Mouse (Mus musculus) testis, adult 2 months (tissue): ENCODE results near the gene Csrnp2. TPM values are rescaled to one million over a fixed set of nuclear protein-coding genes. Genes with fewer than 3 reads are reported as not detected.
"Not testable (repeated sequence)": the region's sequence is repeated elsewhere in the genome, so short reads cannot be mapped to it uniquely, and the experiment has no call there.

Source experiments
- H3K27ac ChIP-seq: fragments of 200-500 bp; 2 replicates; pipeline ENCODE4 v1.5.1; 2012; ENCODE audit warnings: low read depth, low read length; ENCODE audit not compliant: control insufficient read depth, insufficient read depth
- H3K27me3 ChIP-seq: fragments of 200-500 bp; 2 replicates; pipeline ENCODE4 v1.6.1; 2012; ENCODE audit warnings: mild to moderate bottlenecking, low read length, moderate library complexity; ENCODE audit not compliant: control insufficient read depth, insufficient read depth
- H3K36me3 ChIP-seq: fragments of 200-500 bp; 2 replicates; pipeline ENCODE4 v1.6.1; 2012; ENCODE audit warnings: mild to moderate bottlenecking, low read length; ENCODE audit not compliant: control insufficient read depth, insufficient read depth
- H3K4me1 ChIP-seq: fragments of 200-500 bp; 2 replicates; pipeline ENCODE4 v1.6.1; 2012; ENCODE audit warnings: low read length; ENCODE audit not compliant: control insufficient read depth, insufficient read depth
- H3K4me3 ChIP-seq: fragments of 200-500 bp; 2 replicates; pipeline ENCODE4 v1.5.1; 2012; ENCODE audit warnings: low read depth, mild to moderate bottlenecking, low read length, moderate library complexity, mixed read lengths; ENCODE audit not compliant: control insufficient read depth
- CTCF ChIP-seq: fragments of 200-500 bp; IDR thresholded peaks from 2 replicates; pipeline ENCODE4 v1.5.1; 2012; ENCODE audit warnings: low read depth, mild to moderate bottlenecking, inconsistent platforms, low read length, moderate library complexity; ENCODE audit not compliant: control insufficient read depth, insufficient read depth, insufficient replicate concordance
- POLR2A ChIP-seq: fragments of 200-500 bp; IDR thresholded peaks from 2 replicates; pipeline ENCODE4 v1.6.1; 2012; ENCODE audit warnings: low read depth, mild to moderate bottlenecking, inconsistent platforms, low read length, moderate library complexity; ENCODE audit not compliant: control insufficient read depth
- polyA plus RNA-seq: library from polyadenylated mRNA; depleted of rRNA; stranded (reverse); fragments of >200 nt; gene quantifications from 2 replicates; pipeline ENCODE4 v1.2.3, GENCODE M21; 2012

Gene Csrnp2
- polyA plus RNA-seq, 1 experiment = 12.5 TPM

DNA sequence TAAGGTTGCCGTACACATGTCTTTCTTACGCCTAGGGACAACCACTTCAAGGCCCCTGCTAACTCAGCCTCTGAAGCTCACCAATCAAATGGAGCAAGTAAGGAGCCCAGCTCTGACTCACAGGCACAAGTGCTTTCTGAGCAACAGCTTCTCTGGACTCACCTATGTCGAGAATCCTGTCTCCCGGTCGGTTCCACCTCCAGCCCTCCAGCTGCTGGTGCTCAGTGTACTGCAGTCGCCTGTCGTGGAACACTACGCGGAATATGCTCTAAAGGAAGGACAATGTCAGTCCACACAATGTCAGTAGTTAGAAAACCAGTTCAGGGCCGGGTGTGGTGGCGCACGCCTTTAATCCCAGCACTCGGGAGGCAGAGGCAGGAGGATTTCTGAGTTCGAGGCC is 30.1 kb upstream of the Csrnp2 start:
- Histone ChIP-seq H3K4me1 (no peaks in the 10 kb centered on the region), H3K27ac (no peak overlapping the region), H3K4me3 (no peak overlapping the region), H3K27me3 (no peaks in the 10 kb centered on the region), H3K36me3 (peaks cover 3% of the 10 kb centered on the region; the same call in 1 of the 2 replicates)
- TF ChIP-seq POLR2A = no peak
- no peak for TF ChIP-seq CTCF

- Histone ChIP-seq H3K27ac (no peak overlapping the region), H3K4me1 (no peaks in the 10 kb centered on the region), H3K4me3 (no peak overlapping the region), H3K27me3 (no peaks in the 10 kb centered on the region), H3K36me3 (peaks cover 2% of the 10 kb centered on the region)
- TF ChIP-seq CTCF = no peak
- no peak for TF ChIP-seq POLR2A
Measured at GRCm38 (mm10) chr15:100520306-100520705, 25.0 kb upstream of the Csrnp2 start.

DNA sequence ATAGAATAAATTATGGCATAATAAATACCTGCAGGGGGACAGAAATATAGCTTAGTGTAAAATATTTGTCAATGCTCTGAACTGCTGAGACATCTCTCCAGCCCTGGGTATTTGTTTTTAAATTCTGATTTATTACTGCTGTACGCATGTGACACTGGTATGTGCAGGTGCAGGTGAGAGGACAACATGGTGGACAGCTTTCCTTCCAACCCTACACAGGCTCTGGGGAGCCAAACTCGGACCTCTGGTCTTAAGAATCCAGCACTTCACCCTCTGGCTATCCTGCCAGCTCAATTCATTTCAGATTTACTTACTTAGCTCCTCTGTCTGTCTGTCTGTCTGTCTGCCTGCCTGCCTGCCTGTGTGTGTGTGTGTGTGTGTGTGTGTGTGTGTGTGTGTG is 19.8 kb upstream of the Csrnp2 start:
- H3K36me3 ChIP-seq = peaks cover 6% of the 10 kb centered on the region
- TF ChIP-seq POLR2A (no peak), CTCF (no peak)

DNA sequence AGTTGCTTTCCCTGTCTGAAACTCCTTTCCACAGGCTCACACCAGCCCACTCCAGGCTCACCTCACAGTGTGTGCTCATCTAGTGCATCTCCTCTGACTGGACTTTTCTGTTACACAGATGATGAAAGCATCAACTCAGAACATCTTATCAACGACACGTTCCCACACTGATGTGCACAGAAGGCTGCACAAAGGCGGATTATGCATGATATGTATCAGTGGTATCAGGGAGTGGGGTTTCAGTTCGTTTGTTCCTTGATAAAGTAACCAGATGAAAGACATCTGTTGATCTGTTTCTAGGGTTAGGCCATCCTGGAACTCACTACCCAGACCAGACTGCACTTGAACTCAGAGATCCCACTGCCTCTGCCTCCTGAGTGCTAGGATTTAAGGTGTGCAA is 18.1 kb upstream of the Csrnp2 start:
- Histone ChIP-seq H3K36me3 (peaks cover 6% of the 10 kb centered on the region), H3K4me1 (no peaks in the 10 kb centered on the region), H3K27me3 (no peaks in the 10 kb centered on the region), H3K4me3 (no peak overlapping the region), H3K27ac (no peak overlapping the region)
- TF ChIP-seq CTCF (no peak), POLR2A (no peak)

More for the DNA sequence above, 19.8 kb upstream of the Csrnp2 start:
- H3K4me3 ChIP-seq = no peak overlapping the region
- H3K27me3 ChIP-seq = no peaks in the 10 kb centered on the region
- no peaks in the 10 kb centered on the region for H3K4me1 ChIP-seq
- no peak overlapping the region for H3K27ac ChIP-seq

GRCm38 (mm10) chr15:100510072-100510471 is 14.8 kb upstream of the Csrnp2 start:
- H3K27me3 ChIP-seq = no peaks in the 10 kb centered on the region
- no peak for TF ChIP-seq POLR2A
- TF ChIP-seq CTCF = no peak
- H3K4me1 ChIP-seq = no peaks in the 10 kb centered on the region
- no peak overlapping the region for H3K4me3 ChIP-seq
- H3K27ac ChIP-seq = no peak overlapping the region
- H3K36me3 ChIP-seq = peaks cover 4% of the 10 kb centered on the region

DNA sequence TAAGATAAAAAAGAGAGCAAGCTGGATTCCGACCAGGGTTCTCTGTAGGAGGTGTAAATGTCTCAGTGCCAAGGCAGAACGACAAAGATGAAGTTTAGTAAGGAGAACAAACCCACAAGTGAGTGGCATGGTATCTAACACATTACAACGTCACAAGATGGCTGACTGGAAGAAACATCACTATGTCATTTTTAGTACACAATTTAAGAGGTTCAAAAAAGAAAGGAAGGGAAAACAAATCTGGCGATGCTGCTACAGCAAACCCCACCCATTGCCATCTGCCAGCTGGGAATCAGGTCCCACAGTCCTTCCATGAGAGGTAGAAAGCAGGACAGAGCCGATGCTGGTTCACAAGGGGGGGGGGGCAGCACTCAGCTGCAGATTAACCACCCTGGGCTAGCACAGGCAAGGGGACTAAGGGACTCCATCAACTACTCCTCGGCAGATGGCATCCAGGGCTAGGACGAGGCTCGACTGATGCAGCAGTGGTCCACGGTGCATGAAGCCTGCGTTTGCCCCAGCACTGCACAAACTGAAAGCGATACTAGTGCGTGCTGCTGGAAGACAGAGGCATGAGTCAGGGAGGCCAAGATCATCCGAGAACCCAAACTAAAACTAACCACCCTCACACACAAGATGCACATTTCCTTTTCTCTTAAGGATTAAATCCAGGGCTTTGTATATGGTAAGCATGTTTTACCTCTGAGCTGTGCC is 13.3 kb upstream of the Csrnp2 start:
- TF ChIP-seq CTCF (no peak), POLR2A (no peak)
- Histone ChIP-seq H3K4me1 (no peaks in the 10 kb centered on the region), H3K27me3 (no peaks in the 10 kb centered on the region), H3K36me3 (peaks cover 4% of the 10 kb centered on the region), H3K4me3 (no peak overlapping the region), H3K27ac (no peak overlapping the region)

GRCm38 (mm10) chr15:100499506-100499905 is 4.2 kb upstream of the Csrnp2 start:
- H3K27ac ChIP-seq = not testable (repeated sequence)

GRCm38 (mm10) chr15:100494647-100495046 is 641 bp downstream of the Csrnp2 start:
- Histone ChIP-seq H3K27ac (no peak overlapping the region), H3K4me1 (peaks cover 8% of the 10 kb centered on the region), H3K27me3 (no peaks in the 10 kb centered on the region), H3K4me3 (peak overlapping the region; percentile 91), H3K36me3 (no peaks in the 10 kb centered on the region)
- no peak for TF ChIP-seq CTCF
- TF ChIP-seq POLR2A = no peak

More at GRCm38 (mm10) chr15:100499506-100499905, 4.2 kb upstream of the Csrnp2 start:
- H3K36me3 ChIP-seq, H3K4me3 ChIP-seq, H3K27me3 ChIP-seq, H3K4me1 ChIP-seq: not testable (repeated sequence)
